Mouse (Mus musculus): ENCODE results near the gene Cnpy1.

The Cnpy1 gene

GRCm38 (mm10) chr5:28165358-28166255, 80.0 kb downstream of the Cnpy1 start, which contains the start of gene En2:
Gene En2 (plus strand): TSS chr5:28165694.
- DNase-seq (ENCODE audit: low read depth, low spot score), result no peak

- DNase-seq (ENCODE audit: low read depth, low spot score), result no peak
Measured at GRCm38 (mm10) chr5:28163926-28164325, 81.7 kb downstream of the Cnpy1 start.

- no peak for DNase-seq (ENCODE audit: low read depth, low spot score)
Measured at GRCm38 (mm10) chr5:28161938-28162402, 83.6 kb downstream of the Cnpy1 start.

GRCm38 (mm10) chr5:28161383-28161937, 84.1 kb downstream of the Cnpy1 start:
- DNase-seq (ENCODE audit: low read depth, low spot score), result no peak

- DNase-seq (ENCODE audit: low read depth, low spot score), result no peak
Measured at GRCm38 (mm10) chr5:28159891-28160470, 85.6 kb downstream of the Cnpy1 start.

GRCm38 (mm10) chr5:28159072-28159458, 86.5 kb downstream of the Cnpy1 start:
- DNase-seq (ENCODE audit: low read depth, low spot score), result no peak

- DNase-seq (ENCODE audit: low read depth, low spot score), result no peak
Measured at GRCm38 (mm10) chr5:28158308-28159071, 87.1 kb downstream of the Cnpy1 start.

GRCm38 (mm10) chr5:28157781-28158180, 87.8 kb downstream of the Cnpy1 start:
- no peak for DNase-seq (ENCODE audit: low read depth, low spot score)

- DNase-seq (ENCODE audit: low read depth, low spot score), result no peak
Measured at GRCm38 (mm10) chr5:28157044-28157730, 88.4 kb downstream of the Cnpy1 start.

Data from WW6 (cell line).